Mouse (Mus musculus): ENCODE results near the gene Dip2b.

Gene Dip2b

DNA sequence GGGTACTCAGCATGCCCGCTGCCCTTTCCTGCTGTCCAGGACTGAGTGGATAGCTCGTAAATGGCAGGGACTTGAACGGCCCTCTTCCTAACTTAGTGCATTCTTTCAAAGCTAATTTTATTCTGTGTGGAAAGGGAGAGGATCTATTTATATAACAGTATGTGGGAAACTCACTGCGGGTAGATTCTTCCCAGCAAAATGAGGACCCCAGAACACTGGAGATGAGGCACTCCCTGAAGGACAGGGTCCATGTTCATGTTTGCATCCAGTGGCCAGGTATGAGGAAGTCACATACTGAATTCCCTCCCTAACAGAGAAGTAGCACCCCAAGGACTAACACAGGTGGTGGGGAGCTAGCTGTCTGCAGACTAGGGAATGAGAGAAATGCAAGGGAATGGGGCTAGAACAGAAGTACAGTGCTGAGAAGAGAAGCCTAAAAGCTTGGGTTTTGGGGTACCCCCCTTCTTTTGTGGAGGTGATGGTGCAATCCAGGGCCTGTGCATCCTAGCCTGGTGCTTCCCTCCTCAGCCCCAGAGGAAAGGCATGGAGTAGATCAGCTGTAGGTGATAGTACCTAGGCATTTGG, 164.1 kb downstream of the Dip2b start:
- in situ Hi-C loops (cut with MboI; ENCODE audit: low sequenced_read_pairs): no loop called here

DNA sequence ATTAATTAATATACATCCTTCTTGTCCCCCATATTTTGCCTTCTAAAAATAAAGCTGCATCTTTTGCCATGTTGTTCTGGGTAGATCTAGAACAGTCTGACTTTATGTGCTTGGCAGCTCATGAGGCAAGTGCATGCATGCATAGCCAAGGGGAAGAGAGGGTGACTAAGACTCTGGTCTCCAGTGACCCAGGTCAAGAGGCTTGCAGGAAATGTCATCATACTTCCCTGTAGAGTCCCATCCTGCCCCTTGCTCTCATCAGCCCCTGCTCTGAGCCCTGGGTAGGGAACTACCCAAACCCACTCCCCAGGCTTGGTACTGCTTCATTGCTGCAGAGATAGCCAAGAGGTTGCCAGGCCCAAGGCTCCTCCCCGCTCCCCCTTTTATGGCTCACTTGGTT, 166.1 kb downstream of the Dip2b start:
- in situ Hi-C loops (cut with MboI; ENCODE audit: low sequenced_read_pairs): no loop called here

DNA sequence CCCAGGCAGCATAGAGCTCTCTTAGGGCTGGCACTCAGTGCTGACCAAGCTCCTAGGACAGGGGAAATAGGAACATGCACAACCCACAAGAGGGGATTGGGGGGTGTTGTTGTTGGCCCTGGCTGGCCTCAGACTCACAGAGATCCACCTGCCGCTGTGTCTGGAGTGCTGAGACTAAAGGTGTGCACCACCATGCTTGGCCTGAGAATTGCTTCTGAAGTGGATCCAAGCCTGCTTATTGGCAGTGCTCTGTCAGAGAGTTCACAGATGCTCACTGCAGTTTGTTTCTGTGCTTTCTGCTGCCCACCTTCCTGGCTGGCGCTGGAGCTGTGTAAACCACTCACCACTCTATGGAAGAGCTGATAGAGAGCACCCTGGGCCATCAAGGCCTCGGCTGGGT, 171.5 kb downstream of the Dip2b start:
- in situ Hi-C loops (cut with MboI; ENCODE audit: low sequenced_read_pairs): no loop called here

DNA sequence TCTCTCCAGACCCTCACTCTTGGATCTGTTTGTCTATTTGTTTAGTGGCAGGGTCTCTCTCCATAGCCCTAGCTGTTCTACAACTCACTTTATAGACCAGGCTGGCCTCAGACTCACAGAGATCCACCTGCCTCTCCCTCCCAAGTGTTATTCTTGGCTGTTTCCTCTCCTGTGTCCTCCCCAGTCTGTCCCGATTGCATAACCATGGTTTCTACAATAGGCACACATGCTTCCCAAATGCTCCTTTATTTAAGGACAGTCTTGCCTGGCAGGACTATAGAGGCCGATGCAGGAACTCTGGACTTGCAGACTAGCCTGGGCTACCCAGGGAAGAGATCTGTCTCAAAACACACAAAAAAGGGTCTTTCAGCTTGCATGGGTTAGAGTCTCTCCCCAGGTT, 174.9 kb downstream of the Dip2b start:
- in situ Hi-C loops (cut with MboI; ENCODE audit: low sequenced_read_pairs): no loop called here

DNA sequence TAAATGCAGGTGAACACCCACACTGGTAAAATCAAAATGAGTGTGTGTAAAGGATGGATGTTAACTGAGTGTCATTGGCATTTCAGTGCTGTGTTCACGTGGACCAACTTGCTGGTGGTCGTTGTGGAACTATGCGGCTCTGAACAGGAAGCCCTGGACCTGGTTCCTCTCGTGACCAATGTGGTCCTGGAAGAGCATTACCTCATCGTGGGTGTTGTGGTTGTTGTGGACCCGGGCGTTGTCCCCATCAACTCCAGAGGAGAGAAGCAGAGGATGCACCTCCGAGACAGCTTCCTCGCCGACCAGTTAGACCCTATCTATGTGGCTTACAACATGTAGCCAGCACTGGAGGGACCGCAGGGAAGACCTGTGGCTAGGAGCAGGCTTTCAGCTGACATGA, 176.6 kb downstream of the Dip2b start:
- in situ Hi-C loops (cut with MboI; ENCODE audit: low sequenced_read_pairs): no loop called here

DNA sequence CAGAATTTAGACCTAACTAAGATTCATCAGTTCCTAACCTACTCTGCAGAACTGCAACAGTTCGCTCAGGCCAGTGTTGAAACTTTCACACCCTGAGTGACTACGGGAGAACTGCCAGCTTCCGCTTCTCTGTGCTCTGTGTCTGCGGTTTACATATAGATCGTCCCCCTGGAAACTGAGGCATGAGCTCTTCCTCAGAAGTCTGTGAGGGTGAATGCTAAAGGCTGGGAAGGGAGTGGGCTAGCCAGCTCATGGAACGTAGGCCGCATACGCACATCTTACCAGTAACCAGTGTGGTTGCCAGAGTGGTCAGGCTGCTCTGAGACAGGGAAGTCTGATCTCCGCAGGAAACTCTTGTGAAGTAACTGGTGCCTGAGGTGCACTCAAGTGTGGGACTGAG, 177.7 kb downstream of the Dip2b start:
- in situ Hi-C loops (cut with MboI; ENCODE audit: low sequenced_read_pairs): no loop called here

DNA sequence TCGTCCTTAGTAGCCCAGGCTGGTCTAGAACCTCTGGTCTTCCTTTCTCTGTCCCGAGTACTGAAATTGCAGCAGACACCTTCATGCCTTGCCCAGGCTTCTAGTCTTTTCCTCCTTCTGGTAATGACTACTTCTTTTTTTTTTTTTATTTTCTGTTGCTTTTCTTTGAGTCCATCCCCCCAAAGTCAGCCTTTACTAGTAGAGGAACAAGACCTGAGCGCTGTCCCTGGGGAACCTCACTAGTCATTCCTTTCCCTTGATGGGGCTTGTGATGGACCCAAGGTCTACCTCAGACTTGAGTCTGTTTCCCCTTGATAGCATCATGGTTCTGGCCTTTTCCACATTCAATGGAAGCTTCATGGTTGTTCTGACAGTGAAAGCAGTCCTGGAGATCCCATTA, 179.6 kb downstream of the Dip2b start:
- in situ Hi-C loops (cut with MboI; ENCODE audit: low sequenced_read_pairs): no loop called here

DNA sequence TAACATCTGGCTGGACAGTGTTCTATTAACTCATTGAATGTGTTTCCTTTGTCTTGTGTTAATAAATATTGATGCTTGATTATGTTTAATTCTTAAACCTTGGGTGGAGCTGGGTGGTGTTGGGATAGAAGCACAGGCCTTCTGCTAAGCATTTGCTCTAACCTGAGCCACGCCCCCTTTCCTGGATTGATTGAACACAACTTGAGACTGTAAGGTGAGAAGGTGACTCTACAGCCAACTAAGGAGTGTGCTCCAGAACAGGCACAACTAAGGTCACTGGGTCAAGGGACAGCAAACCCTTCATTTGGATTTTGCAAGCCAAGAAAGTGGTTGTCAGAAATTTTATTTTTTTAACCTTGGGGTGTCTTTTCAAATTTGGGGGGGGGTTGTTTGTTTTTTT, 180.9 kb downstream of the Dip2b start:
- in situ Hi-C loops (cut with MboI; ENCODE audit: low sequenced_read_pairs): no loop called here

DNA sequence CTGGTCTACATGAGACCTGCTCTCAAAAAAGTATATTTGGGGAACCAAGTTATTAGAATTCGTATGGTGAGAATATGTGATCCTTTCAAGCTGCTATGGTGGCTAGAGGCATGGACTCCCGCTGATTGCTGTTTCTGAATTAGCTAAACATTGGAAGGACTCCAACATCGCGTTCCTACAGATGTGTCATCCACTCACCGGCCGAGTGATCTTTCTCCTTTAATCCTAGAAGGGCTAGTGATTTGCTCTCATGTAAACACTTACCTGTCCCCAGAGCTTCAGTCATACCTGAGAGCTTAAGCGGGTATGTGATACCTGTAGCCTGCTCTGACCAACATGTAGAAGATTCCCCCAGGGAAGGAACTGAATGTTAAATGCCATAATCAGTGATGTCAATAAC, 182.5 kb downstream of the Dip2b start:
- in situ Hi-C loops (cut with MboI; ENCODE audit: low sequenced_read_pairs): no loop called here

DNA sequence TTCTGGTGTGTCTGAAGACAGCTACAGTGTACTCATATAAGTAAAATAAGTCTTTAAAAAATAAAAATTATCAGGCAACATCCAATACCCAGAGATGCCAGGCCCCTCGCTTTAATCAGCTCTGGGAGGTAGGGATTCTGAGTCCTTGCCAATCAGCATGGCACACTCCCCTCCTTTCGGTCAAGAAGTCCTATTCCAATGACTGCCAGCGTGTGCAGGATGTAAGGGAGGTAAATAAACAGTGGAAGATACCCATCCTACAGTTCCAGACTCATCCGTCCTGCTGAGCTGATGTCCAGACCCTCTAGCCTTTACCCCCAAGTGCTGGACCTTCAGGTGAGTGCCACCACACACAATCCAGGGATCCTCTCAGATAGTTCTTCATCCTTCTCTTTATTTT, 186.9 kb downstream of the Dip2b start:
- in situ Hi-C loops (cut with MboI; ENCODE audit: low sequenced_read_pairs): no loop called here

DNA sequence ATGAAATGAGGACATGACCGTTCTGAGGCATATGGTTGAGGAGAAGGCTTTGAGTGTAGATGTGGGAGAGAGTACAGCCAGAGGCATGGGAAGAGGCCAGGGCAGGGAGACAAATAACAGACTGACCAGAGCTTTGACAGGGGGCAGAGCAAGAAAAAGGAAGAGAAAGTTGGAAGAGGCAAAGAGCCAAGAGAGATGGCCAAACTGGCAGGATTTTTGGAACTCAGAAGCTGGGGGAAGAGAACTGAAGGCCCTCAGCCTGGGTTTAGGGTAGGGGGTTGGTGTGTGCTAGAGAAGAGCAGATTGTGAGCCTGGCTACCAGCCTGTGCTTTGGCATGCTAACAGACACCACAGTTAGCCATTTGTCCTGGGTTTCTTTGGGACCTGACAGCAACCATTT, 187.4 kb downstream of the Dip2b start:
- in situ Hi-C loops (cut with MboI; ENCODE audit: low sequenced_read_pairs): no loop called here

DNA sequence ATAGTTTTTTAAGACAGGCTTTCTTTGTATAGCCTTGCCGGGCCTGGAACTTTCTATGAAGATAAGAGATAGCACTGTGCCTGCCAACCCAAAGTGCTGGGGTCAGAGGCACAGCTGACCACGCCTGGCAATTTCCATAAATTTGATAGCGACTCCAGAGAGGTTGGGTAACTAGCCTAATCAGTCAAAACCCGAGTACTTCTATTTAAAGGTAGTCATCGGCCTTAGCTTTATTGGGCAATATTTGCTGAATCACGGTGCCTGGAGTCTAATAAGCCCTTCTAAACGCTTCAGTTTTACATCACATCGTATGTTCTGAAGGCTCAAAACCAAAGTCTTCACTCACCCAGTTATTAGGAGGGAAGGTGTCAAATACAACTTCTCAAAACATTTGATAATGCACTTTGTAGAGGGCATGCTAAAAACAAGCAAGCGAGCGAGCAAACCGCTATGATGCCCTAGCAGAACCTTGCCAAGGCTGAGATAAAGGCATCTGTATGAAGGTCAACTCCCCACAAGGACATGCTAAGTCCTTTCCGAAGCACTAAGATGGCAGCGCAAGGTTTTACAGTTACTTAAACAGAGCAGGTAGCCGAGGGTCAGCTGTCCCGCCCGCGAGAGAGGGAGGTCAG, 188.7 kb downstream of the Dip2b start:
- in situ Hi-C loops (cut with MboI; ENCODE audit: low sequenced_read_pairs): no loop called here

DNA sequence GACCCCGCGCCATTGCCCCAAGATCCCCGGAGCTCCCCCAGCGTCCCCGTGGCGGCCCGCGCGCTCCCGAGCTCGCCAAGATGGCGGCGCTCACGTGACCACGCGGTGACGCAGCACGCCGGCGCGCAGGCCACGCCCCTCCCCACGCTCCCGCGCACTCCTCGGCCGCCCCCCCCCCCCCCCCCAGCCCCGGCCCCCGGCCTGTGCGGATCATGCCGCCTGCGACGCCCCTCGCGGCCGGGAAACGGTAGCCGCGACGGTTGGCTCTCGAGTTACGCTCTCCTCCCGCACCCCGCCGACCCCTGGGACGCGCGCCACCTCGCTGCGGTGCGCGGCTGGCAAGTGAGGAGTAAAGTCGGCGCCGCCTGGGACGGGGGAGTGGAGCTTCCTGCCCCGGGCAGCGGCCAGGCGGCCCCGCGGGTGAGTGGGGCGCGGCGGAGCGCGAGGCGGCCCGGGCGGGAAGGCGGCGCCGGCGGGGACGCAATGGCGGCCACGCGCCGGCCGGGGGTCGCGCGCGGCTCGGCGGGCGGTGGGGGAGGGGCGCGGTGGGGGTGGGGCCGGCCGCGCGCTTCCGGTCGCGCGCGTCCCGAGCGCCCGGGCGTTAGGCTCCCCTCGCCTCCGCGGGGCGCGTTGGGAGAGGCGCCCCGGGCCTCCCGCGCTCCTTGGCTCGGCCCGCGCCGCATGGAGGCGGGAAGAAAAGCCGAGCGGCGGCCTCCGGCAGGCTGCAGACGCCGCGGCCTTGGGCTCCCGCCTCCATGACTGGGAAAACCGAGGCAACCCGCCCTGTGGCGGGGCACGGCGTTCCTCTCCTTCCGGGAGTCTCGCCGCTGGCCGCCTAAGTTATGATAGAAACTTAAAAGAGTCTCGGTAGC, 189.4 kb downstream of the Dip2b start, which contains the start of gene Atf1:
Gene Atf1, plus strand, starts transcription at position 157 of the 872 bp plus-strand sequence.
- in situ Hi-C loops (cut with MboI; ENCODE audit: low sequenced_read_pairs): no loop called here

DNA sequence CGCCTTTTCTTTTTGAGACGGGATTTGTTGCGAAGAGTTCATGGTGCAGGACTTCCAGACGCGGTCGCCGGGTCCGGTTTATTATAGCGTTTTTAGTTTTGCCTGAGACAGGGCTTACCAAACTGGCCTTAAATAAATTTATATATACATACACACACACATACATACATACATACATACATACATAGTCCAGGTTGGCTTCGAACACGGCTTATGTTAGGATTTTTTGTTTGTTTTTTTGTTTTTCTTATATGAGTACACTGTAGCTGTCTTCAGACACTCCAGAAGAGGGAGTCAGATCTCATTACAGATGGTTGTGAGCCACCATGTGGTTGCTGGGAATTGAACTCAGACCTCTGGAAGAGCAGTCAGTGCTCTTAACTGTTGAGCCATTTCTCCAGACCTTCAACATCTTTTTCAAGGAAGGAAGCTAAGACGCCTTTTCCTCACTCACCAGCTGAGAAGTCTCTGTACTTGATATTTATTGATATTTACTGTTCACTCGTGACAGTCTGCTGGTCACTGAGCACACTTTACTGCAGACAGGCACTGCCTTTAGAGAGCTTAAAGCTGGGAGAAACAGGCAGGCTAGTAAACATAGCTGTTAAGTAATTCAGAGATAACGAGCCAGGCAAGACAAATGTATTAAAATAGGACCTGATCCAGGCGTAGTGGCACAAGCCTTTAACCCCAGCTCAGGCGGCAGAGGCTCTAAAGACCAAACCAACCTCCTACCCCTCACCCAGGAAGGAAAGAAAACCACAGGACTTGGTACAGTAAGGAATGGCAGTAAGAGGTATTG, 190.3 kb downstream of the Dip2b start:
- in situ Hi-C loops (cut with MboI; ENCODE audit: low sequenced_read_pairs): no loop called here

DNA sequence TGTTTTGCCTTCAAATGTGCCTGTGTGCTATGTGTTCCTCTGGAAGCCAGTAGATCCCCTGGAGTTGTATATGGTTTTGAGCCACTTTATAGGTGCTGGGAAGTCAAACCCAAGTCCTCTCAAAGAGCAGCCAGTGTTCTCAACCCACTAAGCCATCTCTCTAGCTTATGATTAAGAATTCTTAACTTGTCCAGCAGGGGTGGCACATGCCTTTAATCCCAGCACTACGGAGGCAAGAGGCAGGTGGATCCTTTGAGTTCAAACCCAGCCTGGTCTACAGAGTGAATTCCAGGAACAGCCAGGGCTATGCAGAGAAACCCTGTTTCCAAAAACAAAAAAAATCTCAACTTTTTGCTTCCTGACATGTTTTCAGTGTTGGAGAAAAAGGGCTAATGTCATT, 192.2 kb downstream of the Dip2b start:
- in situ Hi-C loops (cut with MboI; ENCODE audit: low sequenced_read_pairs): no loop called here

DNA sequence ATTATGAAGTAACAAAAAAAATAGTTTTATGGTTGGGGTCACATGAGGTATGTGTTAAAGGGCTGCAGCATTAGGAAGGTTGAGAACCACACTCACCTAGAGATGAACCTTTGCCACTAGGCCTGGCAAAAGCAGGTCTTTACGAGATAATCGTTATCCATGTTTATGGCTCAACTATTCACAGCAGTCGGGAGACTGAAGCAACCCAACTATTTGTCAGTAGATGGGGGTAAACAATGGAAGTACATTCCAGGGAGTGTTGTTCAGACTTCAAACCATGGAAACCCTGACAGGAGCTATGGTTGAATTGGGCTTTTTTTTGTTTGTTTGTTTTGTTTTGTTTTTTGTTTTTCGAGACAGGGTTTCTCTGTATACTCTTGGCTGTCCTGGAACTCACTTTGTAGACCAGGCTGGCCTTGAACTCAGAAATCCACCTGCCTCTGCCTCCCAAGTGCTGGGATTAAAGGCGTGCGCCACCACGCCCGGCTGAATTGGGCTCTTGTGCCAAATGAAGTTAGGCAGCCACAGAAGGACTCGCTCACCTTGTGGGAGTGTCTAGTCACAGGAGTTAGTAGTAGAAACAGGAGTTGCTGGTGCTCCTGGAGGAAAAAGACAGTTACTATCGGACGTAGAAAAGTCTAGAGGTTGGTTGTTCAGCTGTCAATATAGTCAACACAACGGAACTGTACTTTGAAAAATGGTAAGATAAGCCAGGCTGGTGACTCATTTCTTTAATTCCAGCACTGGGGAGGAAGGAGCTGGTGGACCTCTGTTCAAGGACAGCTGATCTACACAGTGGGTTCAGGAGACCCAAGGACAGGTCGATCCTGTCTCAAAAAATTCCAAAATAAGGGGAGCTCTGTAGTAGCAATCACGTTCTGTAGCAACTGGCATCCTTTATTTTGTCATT, 193.4 kb downstream of the Dip2b start:
- in situ Hi-C loops (cut with MboI; ENCODE audit: low sequenced_read_pairs): no loop called here

DNA sequence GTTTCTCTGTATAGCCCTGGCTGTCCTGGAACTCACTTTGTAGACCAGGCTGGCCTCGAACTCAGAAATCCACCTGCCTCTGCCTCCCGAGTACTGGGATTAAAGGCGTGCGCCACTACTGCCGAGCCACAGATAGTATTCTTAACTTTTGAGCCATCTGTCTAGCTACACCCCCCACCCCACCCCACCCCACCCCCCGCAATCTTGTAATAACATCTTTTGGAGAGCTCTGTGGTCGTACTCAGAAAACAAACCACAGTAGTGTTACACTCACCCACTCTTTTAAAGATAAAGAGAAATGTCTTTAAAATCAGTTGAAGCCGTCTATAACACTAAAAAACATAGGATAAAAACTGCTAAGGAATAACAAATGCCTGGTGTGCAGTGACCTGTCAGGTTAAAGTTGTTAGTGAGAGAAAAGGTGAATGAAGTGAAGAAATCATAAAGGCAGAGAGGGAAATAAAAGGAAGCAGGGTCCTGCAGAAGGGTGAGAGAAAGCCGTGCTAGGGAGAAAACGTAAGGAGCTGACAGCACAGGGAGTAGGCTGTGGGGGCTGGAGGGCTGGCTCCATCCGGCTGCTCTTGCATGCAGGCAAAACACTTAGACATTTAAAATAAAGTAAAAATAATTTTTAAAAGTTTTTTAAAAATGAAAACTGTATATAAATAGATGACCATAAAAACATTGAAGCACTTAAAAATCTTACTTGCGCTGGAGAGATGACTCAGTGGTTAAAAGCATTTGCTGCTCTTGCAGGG, 196.9 kb downstream of the Dip2b start:
- in situ Hi-C loops (cut with MboI; ENCODE audit: low sequenced_read_pairs): no loop called here

DNA sequence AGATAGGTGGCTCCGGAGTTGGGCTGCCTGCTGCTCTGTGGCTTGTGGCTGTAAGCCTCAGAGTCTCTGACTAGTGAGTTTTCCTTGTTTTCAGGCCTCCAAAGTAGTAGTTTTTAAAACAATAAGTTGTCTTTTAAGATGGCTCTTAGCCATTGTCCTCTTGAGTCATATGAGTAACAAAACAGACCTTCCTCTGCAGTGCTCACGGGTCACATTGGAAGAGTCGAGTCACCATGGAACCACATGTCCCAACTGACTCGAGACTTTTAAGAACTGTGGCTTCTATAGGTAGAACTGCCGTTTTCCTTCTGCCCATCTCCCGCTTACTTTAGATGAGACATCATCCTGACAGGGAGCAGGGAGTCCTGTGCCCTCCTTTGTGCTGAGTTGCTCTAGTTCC, 198.5 kb downstream of the Dip2b start:
- in situ Hi-C loops (cut with MboI; ENCODE audit: low sequenced_read_pairs): no loop called here

DNA sequence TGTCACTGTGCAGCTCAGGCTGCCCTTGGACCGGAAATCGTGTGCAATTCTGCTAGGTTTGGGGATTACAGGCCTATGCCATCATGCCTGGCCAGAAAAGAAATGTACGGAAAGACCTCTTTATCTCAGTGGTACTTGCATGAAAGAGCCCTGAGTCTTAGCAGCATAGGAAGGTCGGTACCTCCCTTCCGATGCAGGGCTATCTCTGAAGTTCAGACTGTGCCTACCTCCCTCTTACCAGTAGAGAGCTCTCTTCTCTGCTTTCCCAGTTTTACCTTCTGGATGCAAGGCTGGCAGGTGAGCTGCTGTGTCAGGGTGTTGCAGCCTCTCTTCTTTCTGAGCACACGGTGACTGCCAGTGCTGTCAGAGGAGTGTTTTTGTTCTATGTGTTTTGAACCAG, 203.3 kb downstream of the Dip2b start:
- in situ Hi-C loops (cut with MboI; ENCODE audit: low sequenced_read_pairs): no loop called here

DNA sequence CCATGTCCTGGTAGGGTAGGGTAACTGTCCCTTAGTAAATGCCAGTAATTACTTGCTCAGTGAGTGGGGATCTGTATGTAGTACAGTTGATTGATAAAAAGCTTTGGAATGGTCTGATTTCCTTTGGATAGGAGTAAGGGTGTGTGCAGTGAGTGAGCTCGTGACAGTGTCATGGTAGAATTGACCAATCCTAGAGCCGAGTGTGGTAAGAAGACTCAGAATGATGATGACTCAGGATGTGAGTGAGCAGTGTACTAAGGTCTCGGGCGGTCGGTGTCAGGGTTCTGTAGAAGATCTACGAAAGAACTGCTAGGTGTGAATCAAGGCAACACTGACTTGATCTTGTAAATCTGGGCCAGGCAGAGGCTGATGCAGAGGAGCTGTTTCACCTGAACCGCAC, 207.5 kb downstream of the Dip2b start:
- in situ Hi-C loops (cut with MboI; ENCODE audit: low sequenced_read_pairs): no loop called here
